Mouse (Mus musculus): Measurements from ENCODE around the gene Pou2f2.

DNA sequence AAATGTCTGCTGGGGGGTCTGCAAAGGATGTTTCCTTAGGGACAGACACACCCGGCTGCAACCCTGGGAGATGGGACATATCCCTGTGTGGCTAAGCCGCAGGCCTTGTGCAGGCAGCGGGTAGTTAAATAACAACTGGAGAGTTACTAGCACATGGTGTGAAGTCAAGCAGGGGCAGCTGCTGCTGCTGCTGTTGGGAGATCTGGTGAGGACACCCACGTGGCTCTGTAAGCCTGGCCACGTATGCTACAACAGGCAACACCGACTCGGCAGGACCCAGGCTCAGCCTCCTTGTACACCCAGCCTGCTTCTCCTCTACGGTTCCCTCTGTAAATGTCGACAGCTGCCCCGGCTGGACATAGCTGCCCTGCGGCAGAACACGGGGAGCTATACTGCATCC, 137.6 kb downstream of the Pou2f2 start:
- no peak for TF ChIP-seq CTCF (IDR thresholded peaks at IDR 0.05; ENCODE audit: low read depth)
- no peak for TF ChIP-seq EP300 (optimal IDR thresholded peaks at IDR 0.05)
